Mouse (Mus musculus) kidney, adult 2 months (tissue): ENCODE results near the gene Gm17655. TPM values are rescaled to one million over a fixed set of nuclear protein-coding genes. Genes with fewer than 3 reads are reported as not detected.

Experiments used
- DNase-seq: peaks from one replicate; pipeline ENCODE4 v3.0.0; 2021
- H3K27ac ChIP-seq: fragments of 200-500 bp; 2 replicates; pipeline ENCODE4 v1.5.1; 2012; ENCODE audit warnings: low read depth, low read length, control low read depth, inconsistent platforms; ENCODE audit not compliant: insufficient read depth
- H3K27me3 ChIP-seq: fragments of 200-500 bp; replicated peaks from 2 replicates; pipeline ENCODE4 v1.6.1; 2012; ENCODE audit warnings: mild to moderate bottlenecking, moderate library complexity, low read length, inconsistent platforms; ENCODE audit not compliant: control insufficient read depth, insufficient read depth
- H3K36me3 ChIP-seq: fragments of 200-500 bp; 2 replicates; pipeline ENCODE4 v1.6.1; 2012; ENCODE audit warnings: mild to moderate bottlenecking, moderate library complexity, low read length, inconsistent platforms; ENCODE audit not compliant: control insufficient read depth, insufficient read depth
- H3K4me1 ChIP-seq: fragments of 200-500 bp; 2 replicates; pipeline ENCODE4 v1.6.1; 2011; ENCODE audit warnings: low read length; ENCODE audit not compliant: control insufficient read depth, insufficient read depth
- H3K4me3 ChIP-seq: fragments of 200-500 bp; 2 replicates; pipeline ENCODE4 v1.5.1; 2011; ENCODE audit warnings: mild to moderate bottlenecking, low read depth, low read length, control low read depth; ENCODE audit not compliant: insufficient read depth
- CTCF ChIP-seq: fragments of 200-500 bp; conservative IDR thresholded peaks from 2 replicates; pipeline ENCODE4 v1.5.1; 2011; ENCODE audit warnings: low read depth, mild to moderate bottlenecking, control low read depth, low read length, moderate library complexity, mixed read lengths; ENCODE audit not compliant: insufficient read depth, insufficient read length
- POLR2A ChIP-seq: fragments of 200-500 bp; IDR thresholded peaks from one replicate; pipeline ENCODE4 v1.6.1; 2011; ENCODE audit warnings: low read depth, low read length, control low read depth
- WGBS: fragments of 180-500 bp; shearing (Covaris S2); methylation state at CpG from one replicate; pipeline ENCODE4 v1.1.7; 2018; 5-methylcytosine and 5-hydroxymethylcytosine counted together
- polyA plus RNA-seq: library from polyadenylated mRNA; depleted of rRNA; stranded (reverse); fragments of >200 nt; gene quantifications from 2 replicates; pipeline ENCODE4 v1.2.3, GENCODE M21; 2012

Gene Gm17655
- polyA plus RNA-seq, 1 experiment = 0.67 TPM

DNA sequence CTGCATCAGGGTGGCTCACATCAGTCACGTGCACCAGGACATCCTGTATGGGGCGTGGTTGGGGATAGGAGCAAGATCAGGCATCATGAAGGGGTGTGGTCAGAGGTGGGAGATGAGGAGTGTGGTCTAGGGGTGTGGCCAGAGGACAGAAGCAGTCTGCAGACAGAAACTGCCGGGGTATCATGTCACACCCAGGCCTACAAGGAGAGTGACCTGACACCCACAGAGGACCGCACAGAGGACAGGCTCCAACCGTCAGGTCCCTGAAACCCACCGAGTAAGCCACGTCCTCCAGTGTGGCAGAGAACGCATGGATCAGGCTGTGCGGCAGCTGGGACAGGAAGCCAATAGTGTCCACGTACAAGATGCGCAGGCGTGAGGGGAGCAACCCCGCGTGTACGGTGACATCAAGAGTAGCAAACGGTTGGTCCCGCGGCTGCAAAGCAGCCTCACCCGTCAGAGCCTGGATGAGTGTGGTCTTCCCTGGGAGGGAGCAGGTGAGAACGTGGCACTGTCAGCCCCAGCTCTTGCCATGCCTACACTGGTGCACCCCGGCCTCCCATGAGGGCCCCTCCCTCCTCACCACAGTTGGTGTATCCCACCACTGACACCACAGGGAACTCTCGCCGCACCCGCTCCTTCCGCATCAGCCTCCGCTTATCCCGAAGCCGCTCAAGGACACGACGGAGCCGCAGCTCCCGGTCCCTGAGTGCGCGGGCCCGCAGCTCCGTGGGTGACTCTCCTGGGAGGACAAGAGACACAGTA lies 32.5 kb upstream of the Gm17655 start:
- TF ChIP-seq CTCF = no peak
- no peak for TF ChIP-seq POLR2A
- Histone ChIP-seq H3K4me3 (no peak overlapping the region), H3K27me3 (no peaks in the 10 kb centered on the region), H3K4me1 (peaks cover 5% of the 10 kb centered on the region; the same call in 1 of the 2 replicates), H3K36me3 (no peaks in the 10 kb centered on the region; the same call in 1 of the 2 replicates), H3K27ac (no peak overlapping the region)
- 95% methylated on average over 36 of the region's 36 CpGs for WGBS
- no peak for DNase-seq

DNA sequence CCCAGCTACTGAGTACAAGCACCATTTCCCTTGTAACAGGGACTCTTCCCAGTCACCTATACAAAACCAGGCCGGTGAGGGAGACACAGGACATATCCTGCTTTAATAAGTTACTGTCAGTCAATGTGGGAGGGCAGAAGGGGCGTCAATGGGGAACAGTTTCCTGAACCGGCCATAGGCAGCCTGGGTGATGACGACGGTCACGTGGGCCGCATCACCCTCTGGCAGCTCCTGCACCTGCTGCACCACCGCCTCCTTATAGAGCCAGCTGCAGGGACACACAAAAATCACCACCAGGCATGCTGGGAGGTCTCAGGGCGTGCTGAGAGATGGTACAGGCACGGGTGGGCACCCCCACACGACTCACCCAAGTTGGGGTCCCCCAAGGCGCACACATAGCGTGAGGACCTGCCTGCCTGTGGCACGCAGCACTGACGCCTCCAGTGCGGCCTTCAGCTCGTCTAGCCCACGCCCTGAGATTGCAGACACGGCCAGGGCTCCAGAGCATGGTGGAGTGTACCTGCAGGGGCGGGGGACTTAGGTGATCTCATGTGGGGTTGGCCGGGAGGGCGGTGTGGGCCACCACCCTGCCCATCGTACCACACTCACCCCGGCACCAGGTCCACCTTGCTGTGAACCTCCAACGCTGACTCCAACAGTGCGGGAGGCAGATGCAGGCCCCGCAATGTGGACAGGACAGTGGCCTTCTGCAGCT lies 31.7 kb upstream of the Gm17655 start:
- no peak for DNase-seq
- H3K27me3 ChIP-seq = no peaks in the 10 kb centered on the region
- H3K4me3 ChIP-seq = no peak overlapping the region
- no peak for TF ChIP-seq CTCF
- no peak for TF ChIP-seq POLR2A
- H3K27ac ChIP-seq = no peak overlapping the region
- 95% methylated on average over 27 of the region's 27 CpGs for WGBS
- H3K4me1 ChIP-seq = peaks cover 5% of the 10 kb centered on the region; the same call in 1 of the 2 replicates
- no peaks in the 10 kb centered on the region; the same call in 1 of the 2 replicates for H3K36me3 ChIP-seq

DNA sequence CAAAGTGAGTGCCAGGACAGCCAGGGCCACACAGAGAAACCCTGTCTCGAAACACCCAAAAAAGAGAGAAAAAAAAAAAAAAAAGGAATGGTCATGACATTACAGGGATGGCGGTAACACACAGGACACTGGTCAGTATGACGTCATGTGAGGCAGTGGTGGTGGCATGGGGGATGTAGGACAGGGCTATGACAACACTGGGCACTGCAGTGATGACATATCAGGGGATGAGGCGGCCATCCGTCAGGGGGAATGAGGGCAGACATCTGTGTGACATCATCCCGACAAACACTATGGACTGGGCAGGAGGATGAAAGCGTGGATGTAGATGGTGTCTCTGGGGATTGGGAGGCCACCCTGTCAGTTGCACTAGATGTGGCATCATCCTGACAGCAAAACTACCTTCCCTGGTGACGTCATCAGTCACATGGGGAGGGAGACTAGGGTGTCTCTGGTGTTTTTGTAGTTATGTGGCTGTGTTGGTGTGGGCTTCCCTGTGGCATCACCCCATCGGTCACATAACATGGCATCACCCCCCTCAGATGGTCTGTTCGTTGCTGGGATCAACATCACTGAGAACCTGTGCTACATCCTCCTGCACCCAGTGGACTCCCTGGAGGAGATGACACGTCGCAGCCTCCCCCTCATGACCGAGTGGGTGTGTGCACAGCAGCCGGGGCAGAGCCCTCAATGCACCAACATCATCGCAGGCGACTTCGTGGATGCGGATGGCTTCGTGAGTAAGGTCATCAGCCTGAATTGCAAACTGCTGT lies 30.7 kb upstream of the Gm17655 start:
- Histone ChIP-seq H3K4me1 (peaks cover 5% of the 10 kb centered on the region; the same call in 1 of the 2 replicates), H3K27me3 (no peaks in the 10 kb centered on the region), H3K4me3 (no peak overlapping the region), H3K36me3 (no peaks in the 10 kb centered on the region; the same call in 1 of the 2 replicates), H3K27ac (no peak overlapping the region)
- WGBS = 92% methylated on average over 19 of the region's 19 CpGs
- no peak for DNase-seq
- TF ChIP-seq CTCF (no peak), POLR2A (no peak)

DNA sequence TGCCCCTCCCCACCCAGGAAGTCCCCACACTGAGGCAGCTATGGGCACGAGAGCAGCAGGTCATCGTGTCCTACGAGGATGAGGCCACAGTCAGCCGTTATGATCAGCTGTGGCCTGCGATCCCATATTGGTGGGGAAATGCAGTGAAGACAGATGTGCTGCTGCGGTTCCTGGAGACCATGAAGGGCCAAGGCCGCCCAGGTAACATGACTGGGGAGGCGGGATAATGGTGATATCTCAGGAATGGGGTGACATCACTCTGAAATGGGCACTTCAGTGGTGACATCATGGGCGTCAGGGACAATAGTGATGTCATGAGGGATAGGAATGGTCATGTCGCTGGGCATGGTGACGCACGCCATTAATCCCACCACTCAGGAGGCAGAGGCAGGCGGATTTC lies 30.1 kb upstream of the Gm17655 start:
- no peak for DNase-seq
- Histone ChIP-seq H3K27me3 (no peaks in the 10 kb centered on the region), H3K36me3 (no peaks in the 10 kb centered on the region; the same call in 1 of the 2 replicates), H3K27ac (no peak overlapping the region), H3K4me1 (peaks cover 5% of the 10 kb centered on the region; the same call in 1 of the 2 replicates), H3K4me3 (no peak overlapping the region)
- WGBS = 89% methylated on average over 13 of the region's 13 CpGs
- TF ChIP-seq CTCF (no peak), POLR2A (no peak)

DNA sequence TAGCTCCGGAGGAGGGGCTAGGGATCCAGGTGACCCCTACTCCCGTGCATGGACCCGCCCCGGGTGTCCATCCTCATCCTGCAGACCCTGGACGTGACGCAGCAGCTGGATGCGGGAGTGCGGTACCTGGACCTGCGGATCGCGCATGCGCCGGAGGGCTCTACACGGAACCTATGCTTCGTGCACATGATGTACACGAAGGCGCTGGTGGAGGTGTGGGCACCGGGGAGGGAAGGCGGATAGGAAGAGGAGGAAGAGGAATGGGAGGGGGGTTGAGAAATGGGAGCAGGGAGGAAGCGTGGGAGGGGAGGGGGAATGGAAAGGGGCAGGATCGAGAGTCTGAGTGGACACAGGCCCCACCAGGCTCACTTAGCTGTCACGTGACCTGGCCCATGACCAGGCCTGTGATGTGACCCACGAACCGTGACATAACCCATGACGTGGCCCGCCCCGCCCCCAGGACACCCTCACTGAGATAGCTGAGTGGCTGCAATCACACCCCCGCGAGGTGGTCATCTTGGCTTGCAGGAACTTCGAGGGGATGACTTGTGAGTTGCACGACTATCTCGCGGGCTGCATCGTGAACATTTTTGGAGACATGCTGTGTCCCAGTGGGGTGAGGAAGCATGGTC lies 29.5 kb upstream of the Gm17655 start:
- DNase-seq = peak; percentile 68
- H3K27me3 ChIP-seq = no peaks in the 10 kb centered on the region

DNA sequence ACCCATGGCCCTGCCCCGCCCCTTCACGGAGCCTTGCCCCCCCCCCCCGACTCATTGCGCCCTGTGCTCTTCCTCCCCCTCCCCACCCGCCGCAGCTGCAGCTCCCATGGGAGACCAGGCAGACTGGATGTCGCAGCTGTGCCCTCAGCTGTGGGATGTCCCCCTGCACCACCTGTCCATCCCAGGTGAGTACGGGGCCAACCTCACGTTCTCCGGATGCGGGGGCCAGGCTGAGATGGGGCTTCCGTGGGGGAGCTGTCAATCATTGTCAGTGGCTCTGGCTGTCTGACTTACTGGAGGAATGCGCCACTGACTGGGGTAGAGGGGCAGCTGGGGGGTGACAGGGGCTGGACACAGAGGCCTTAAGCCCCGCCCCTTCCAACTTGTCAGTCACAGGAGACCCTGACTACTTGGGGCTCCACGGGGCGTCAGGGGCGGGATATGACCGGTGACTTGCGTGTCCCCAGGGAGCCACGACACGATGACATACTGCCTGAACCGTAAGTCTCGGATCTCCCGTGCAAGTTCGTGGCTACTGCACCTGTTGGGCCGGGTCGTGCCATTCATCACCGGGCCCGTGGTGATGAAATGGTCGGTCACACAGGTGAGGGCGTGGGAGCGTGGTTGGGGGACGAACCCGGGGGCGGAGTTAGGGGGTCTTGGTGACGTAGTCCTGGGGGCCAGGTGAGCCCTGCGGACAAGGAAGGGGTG lies 28.8 kb upstream of the Gm17655 start:
- peak overlapping the region; percentile 47 for H3K4me3 ChIP-seq
- WGBS = 1% methylated on average over 36 of the region's 37 CpGs
- no peaks in the 10 kb centered on the region for H3K27me3 ChIP-seq
- TF ChIP-seq CTCF = no peak
- DNase-seq = no peak
- no peak overlapping the region for H3K27ac ChIP-seq
- H3K4me1 ChIP-seq = peaks cover 5% of the 10 kb centered on the region; the same call in 1 of the 2 replicates
- no peaks in the 10 kb centered on the region; the same call in 1 of the 2 replicates for H3K36me3 ChIP-seq

More for the DNA sequence above, 29.5 kb upstream of the Gm17655 start:
- TF ChIP-seq CTCF (no peak), POLR2A (no peak)
- Histone ChIP-seq H3K4me1 (peaks cover 5% of the 10 kb centered on the region; the same call in 1 of the 2 replicates), H3K36me3 (no peaks in the 10 kb centered on the region; the same call in 1 of the 2 replicates), H3K27ac (no peak overlapping the region), H3K4me3 (peak overlapping the region; percentile 47)
- WGBS = 15% methylated on average over 34 of the region's 34 CpGs
